Mouse (Mus musculus): Measurements from ENCODE around the gene Ugt1a9. TPM values are rescaled to one million over a fixed set of nuclear protein-coding genes. Genes with fewer than 3 reads are reported as not detected.

Gene Ugt1a9
- polyA plus RNA-seq, 1 experiment from 2014 or later = not detected

DNA sequence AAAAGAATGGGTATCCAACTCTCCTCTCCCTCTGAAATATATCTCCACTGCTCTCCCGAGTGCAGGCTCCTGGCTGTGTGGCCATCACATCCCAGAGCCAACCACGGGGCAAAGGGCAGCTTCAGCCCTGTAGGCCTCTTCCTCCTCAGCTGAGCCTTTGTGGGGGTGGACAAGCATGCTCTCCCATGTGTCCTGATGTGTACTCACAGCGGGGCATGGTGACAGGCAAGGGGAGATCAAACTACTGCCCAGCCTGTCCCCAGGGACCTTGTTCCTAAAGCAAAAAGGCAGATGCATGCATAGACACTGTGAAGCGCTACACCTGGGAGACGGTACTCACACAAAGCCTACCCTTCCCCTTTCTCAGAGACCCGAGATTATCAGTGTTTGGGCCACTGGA is 189.5 kb downstream of the Ugt1a9 start:
- H3K4me2 ChIP-seq (ENCODE audit: low read depth, low read length) = no peak overlapping the region
- no peaks in the 10 kb centered on the region for H3K27me3 ChIP-seq (ENCODE audit: control insufficient read depth, insufficient read depth, low read depth, low read length)
- ATAC-seq (ENCODE audit: low read depth) = peak; percentile 4
- no peak overlapping the region for H3K27ac ChIP-seq (ENCODE audit: low read length)
- 77% methylated on average over 6 of the region's 6 CpGs for WGBS
- H3K4me1 ChIP-seq (replicated peaks; ENCODE audit: control insufficient read depth, insufficient read depth, low read length) = no peaks in the 10 kb centered on the region
- peaks cover 56% of the 10 kb centered on the region for H3K36me3 ChIP-seq (ENCODE audit: control insufficient read depth, insufficient read depth, low read length)
- H3K9me3 ChIP-seq (ENCODE audit: control insufficient read depth, low read length) = peaks cover 4% of the 10 kb centered on the region; the same call in 1 of the 2 replicates
- no peak overlapping the region for H3K9ac ChIP-seq (ENCODE audit: low read length)
- no peak overlapping the region for H3K4me3 ChIP-seq (ENCODE audit: low read length)

DNA sequence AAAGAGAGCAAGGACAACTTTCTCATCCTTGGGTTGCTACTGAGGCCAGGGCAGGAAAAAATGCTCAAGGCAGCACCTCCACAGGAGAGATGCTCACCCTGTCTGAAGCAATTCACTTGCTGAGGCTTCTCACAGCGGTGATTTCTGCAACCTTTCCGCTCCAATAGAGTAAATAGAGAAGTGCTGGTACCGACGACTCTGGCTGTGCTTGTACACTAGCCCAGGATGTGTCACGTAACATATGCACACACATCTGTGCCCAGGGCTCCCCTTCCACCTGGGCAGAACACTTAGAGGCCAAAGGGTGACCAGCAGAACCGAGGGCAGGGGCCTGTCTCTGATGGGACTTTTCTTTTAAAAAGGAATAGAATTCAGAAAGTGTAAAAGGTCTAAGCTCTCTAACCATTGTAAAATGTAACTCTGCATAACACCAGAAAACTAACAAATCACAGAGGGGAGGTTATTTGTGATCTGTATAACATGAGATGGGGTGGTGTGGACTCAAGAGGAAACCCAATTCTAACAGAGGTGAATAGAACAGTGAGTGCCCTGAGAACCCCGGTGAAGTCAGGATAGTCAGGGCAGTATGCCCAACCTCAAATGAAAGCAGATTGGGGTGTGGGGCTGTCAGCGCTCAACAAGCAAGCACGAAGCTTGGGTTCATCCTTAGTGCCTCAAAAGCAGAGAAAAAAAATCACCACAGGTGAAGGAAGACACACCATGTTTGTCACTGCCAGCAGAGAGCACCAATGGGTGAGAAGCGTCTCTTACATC is 190.2 kb downstream of the Ugt1a9 start:
- H3K9me3 ChIP-seq (ENCODE audit: control insufficient read depth, low read length) = no peaks in the 10 kb centered on the region; the same call in 1 of the 2 replicates
- no peak overlapping the region for H3K4me2 ChIP-seq (ENCODE audit: low read depth, low read length)
- no peak for ATAC-seq (ENCODE audit: low read depth)
- no peak overlapping the region for H3K27ac ChIP-seq (ENCODE audit: low read length)
- H3K4me1 ChIP-seq (replicated peaks; ENCODE audit: control insufficient read depth, insufficient read depth, low read length) = no peaks in the 10 kb centered on the region
- H3K36me3 ChIP-seq (ENCODE audit: control insufficient read depth, insufficient read depth, low read length) = peaks cover 63% of the 10 kb centered on the region
- whole genome bisulfite sequencing = 77% methylated on average over 10 of the region's 10 CpGs
- H3K9ac ChIP-seq (ENCODE audit: low read length) = no peak overlapping the region
- no peak overlapping the region for H3K4me3 ChIP-seq (ENCODE audit: low read length)
- H3K27me3 ChIP-seq (ENCODE audit: control insufficient read depth, insufficient read depth, low read depth, low read length) = no peaks in the 10 kb centered on the region

DNA sequence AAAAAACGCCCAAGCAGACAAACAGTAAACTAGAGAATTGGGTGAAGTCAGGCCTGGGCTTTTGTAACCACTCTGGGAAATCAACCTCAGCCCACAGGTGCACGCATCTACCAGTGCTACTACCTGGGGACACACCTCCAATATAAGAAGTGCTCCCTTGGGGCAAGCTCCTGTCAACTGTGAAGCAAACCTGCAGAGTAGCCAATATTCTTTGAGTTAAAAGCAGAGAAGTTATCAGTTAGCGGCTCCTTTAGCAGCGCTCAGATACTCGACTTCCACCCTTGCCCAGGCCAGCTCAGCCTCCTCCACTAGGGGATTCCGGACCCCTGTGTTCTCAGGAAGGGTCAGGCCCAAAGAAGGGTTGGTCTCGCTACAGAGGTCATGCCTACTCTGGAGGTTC is 191.1 kb downstream of the Ugt1a9 start:
- H3K27me3 ChIP-seq (ENCODE audit: control insufficient read depth, insufficient read depth, low read depth, low read length) = no peaks in the 10 kb centered on the region
- no peak overlapping the region for H3K27ac ChIP-seq (ENCODE audit: low read length)
- H3K4me2 ChIP-seq (ENCODE audit: low read depth, low read length) = no peak overlapping the region
- WGBS = 82% methylated on average over 7 of the region's 7 CpGs
- no peak overlapping the region for H3K9ac ChIP-seq (ENCODE audit: low read length)
- no peaks in the 10 kb centered on the region for H3K9me3 ChIP-seq (ENCODE audit: control insufficient read depth, low read length)
- no peak overlapping the region for H3K4me3 ChIP-seq (ENCODE audit: low read length)
- H3K4me1 ChIP-seq (replicated peaks; ENCODE audit: control insufficient read depth, insufficient read depth, low read length) = no peaks in the 10 kb centered on the region
- ATAC-seq (ENCODE audit: low read depth) = no peak
- H3K36me3 ChIP-seq (ENCODE audit: control insufficient read depth, insufficient read depth, low read length) = peaks cover 72% of the 10 kb centered on the region

DNA sequence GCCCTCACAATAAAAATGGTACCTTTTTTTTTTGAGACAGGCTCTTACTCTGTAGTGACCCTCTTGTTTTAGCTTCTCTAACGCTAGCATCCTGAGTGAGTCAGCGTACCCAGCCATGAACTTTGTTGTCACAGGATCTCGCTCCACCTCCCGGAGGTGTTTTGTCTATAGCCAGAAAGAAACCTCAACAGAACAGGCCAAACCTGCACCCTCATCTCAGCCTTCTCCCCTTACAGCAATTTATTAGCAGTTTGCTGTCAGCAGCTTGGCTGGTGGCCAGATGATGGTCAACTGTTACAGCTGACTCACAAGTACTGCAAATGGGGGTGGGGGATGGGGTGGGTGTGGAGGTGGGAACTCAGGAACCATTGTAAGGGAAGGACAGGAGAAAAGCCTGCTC is 191.7 kb downstream of the Ugt1a9 start:
- Histone ChIP-seq H3K9ac (ENCODE audit: low read length) (no peak overlapping the region), H3K4me1 (replicated peaks; ENCODE audit: control insufficient read depth, insufficient read depth, low read length) (no peaks in the 10 kb centered on the region), H3K27ac (ENCODE audit: low read length) (no peak overlapping the region), H3K9me3 (ENCODE audit: control insufficient read depth, low read length) (no peaks in the 10 kb centered on the region), H3K4me3 (ENCODE audit: low read length) (no peak overlapping the region), H3K4me2 (ENCODE audit: low read depth, low read length) (no peak overlapping the region), H3K36me3 (ENCODE audit: control insufficient read depth, insufficient read depth, low read length) (peaks cover 78% of the 10 kb centered on the region), H3K27me3 (ENCODE audit: control insufficient read depth, insufficient read depth, low read depth, low read length) (no peaks in the 10 kb centered on the region)
- 68% methylated on average over 4 of the region's 4 CpGs for WGBS
- peak; percentile 1; the same call in 1 of the 2 replicates for ATAC-seq (ENCODE audit: low read depth)

DNA sequence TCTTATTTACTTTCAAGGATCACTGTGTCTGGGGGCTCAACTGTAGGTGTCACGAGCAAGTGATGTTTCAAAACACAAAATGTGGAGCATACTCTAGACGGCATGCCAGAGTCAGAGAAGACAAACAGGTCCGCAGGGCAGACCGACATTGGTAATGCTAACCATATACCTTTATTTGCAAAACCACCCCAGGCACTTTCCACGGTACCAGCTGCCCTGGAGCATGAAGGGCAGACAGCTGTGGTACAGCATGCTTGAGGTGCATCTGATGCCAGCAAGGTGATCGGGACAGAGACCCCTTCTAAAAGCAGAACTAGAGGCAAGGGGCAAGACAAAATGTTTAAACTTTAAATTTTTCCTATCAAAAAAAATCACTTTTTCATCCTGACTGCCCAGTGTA is 192.4 kb downstream of the Ugt1a9 start:
- H3K27me3 ChIP-seq (ENCODE audit: control insufficient read depth, insufficient read depth, low read depth, low read length) = no peaks in the 10 kb centered on the region
- H3K4me3 ChIP-seq (ENCODE audit: low read length) = no peak overlapping the region
- H3K4me1 ChIP-seq (replicated peaks; ENCODE audit: control insufficient read depth, insufficient read depth, low read length) = no peaks in the 10 kb centered on the region
- H3K36me3 ChIP-seq (ENCODE audit: control insufficient read depth, insufficient read depth, low read length) = peaks cover 85% of the 10 kb centered on the region
- H3K4me2 ChIP-seq (ENCODE audit: low read depth, low read length) = no peak overlapping the region
- H3K9me3 ChIP-seq (ENCODE audit: control insufficient read depth, low read length) = no peaks in the 10 kb centered on the region
- no peak overlapping the region for H3K9ac ChIP-seq (ENCODE audit: low read length)
- WGBS = 73% methylated on average over 6 of the region's 6 CpGs
- no peak overlapping the region for H3K27ac ChIP-seq (ENCODE audit: low read length)
- no peak for ATAC-seq (ENCODE audit: low read depth)

DNA sequence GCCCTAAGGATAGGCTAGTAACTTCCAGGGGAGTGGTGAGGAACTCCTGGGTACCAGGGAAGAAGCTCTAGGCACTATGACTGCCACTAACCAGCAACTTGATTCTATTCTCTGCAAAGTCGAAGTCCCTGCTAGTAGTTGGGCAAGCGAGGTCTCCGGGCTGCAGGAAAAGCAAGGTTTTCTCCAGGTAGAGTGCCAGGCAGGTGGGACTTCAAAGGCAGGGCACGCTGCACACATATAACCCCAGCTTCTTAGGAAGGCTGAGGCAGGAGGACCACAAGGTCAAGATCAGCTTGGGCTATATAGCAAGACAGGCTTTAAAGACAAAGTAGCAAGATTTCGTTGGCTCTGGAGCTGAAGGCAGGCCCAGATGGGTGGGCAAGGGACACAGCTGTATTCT is 193.2 kb downstream of the Ugt1a9 start:
- H3K4me3 ChIP-seq (ENCODE audit: low read length) = no peak overlapping the region
- peaks cover 93% of the 10 kb centered on the region for H3K36me3 ChIP-seq (ENCODE audit: control insufficient read depth, insufficient read depth, low read length)
- no peaks in the 10 kb centered on the region for H3K4me1 ChIP-seq (replicated peaks; ENCODE audit: control insufficient read depth, insufficient read depth, low read length)
- H3K4me2 ChIP-seq (ENCODE audit: low read depth, low read length) = no peak overlapping the region
- H3K27me3 ChIP-seq (ENCODE audit: control insufficient read depth, insufficient read depth, low read depth, low read length) = no peaks in the 10 kb centered on the region
- 90% methylated on average over 5 of the region's 5 CpGs for WGBS
- H3K9ac ChIP-seq (ENCODE audit: low read length) = no peak overlapping the region
- H3K9me3 ChIP-seq (ENCODE audit: control insufficient read depth, low read length) = no peaks in the 10 kb centered on the region
- ATAC-seq (ENCODE audit: low read depth) = no peak
- H3K27ac ChIP-seq (ENCODE audit: low read length) = no peak overlapping the region

DNA sequence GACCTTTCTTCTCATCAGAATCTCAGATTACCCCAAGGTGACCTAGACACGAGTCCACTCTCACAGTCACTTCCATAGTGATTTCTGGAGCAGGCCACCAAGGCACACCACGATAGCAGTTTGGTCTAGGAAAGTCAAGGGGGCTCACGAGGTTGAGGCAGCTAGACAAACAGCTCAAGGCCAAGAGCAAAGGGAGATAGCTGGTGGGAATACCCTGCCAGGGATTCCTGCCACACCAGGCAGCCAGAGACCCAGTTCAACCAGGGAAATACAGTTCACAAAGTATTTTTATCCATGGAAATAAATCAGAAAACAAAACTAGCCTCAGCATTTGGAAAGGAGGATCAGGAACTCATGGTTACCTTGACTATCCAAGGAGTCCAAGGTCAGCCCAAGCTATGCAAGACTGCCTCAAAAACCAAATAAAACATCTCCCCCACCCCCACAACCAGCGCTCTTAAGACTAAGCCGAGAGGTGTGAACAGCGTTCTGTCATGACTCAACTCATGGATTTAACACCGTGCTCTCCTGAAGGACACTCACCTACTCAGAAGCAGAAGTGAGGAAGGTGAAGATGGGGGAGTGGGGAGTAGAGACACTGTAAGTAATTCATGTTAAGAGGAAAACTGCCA is 193.8 kb downstream of the Ugt1a9 start:
- H3K4me2 ChIP-seq (ENCODE audit: low read depth, low read length) = no peak overlapping the region
- 80% methylated on average over 7 of the region's 7 CpGs for WGBS
- H3K27ac ChIP-seq (ENCODE audit: low read length) = no peak overlapping the region
- H3K36me3 ChIP-seq (ENCODE audit: control insufficient read depth, insufficient read depth, low read length) = peaks cover 99% of the 10 kb centered on the region
- no peak overlapping the region for H3K9ac ChIP-seq (ENCODE audit: low read length)
- no peaks in the 10 kb centered on the region for H3K27me3 ChIP-seq (ENCODE audit: control insufficient read depth, insufficient read depth, low read depth, low read length)
- H3K4me3 ChIP-seq (ENCODE audit: low read length) = no peak overlapping the region
- no peaks in the 10 kb centered on the region for H3K4me1 ChIP-seq (replicated peaks; ENCODE audit: control insufficient read depth, insufficient read depth, low read length)
- no peak for ATAC-seq (ENCODE audit: low read depth)
- H3K9me3 ChIP-seq (ENCODE audit: control insufficient read depth, low read length) = no peaks in the 10 kb centered on the region

DNA sequence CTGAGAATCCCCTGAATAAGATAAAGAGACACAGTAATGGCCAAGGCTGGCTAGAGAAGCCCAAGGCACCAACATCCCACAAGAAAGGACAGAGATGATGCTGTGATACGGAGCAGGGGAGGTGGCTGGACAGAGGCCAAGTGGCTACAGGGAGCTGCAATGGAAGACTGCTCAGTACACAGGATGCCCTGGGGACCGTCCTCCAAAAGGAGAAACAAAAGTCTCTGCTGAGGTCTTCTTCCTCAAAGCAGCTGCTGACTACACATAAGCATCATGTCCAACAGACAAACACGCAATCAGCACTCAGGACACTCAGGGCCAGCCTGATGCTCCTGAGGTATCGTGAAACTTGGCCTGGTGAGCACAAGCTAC is 194.3 kb downstream of the Ugt1a9 start:
- ATAC-seq (ENCODE audit: low read depth) = no peak
- Histone ChIP-seq H3K4me3 (ENCODE audit: low read length) (no peak overlapping the region), H3K4me1 (replicated peaks; ENCODE audit: control insufficient read depth, insufficient read depth, low read length) (no peaks in the 10 kb centered on the region)

DNA sequence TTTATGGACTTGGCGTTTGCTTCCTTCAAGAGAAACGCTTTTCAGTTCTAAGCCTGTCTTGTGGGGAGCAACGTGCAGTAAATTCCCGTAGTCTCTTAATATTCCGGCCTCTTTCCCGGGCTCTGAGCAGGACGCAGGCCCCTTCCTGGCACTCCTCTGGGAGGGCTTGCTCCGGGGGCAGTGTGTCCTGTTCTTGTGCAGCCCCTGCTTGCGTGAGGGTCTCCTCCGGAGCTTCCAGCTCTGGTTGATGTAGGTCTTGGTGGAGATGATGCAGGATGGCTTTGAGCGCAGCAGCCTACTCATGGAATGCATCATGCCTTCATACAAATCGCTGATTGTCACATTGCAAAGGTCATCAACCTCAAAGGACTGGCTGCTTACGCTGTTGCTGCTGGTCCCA is 195.5 kb downstream of the Ugt1a9 start:
- Histone ChIP-seq H3K27ac (ENCODE audit: low read length) (no peak overlapping the region), H3K4me1 (replicated peaks; ENCODE audit: control insufficient read depth, insufficient read depth, low read length) (no peaks in the 10 kb centered on the region), H3K36me3 (ENCODE audit: control insufficient read depth, insufficient read depth, low read length) (peaks cover 89% of the 10 kb centered on the region), H3K9me3 (ENCODE audit: control insufficient read depth, low read length) (no peaks in the 10 kb centered on the region), H3K4me2 (ENCODE audit: low read depth, low read length) (no peak overlapping the region), H3K4me3 (ENCODE audit: low read length) (no peak overlapping the region), H3K9ac (ENCODE audit: low read length) (no peak overlapping the region), H3K27me3 (ENCODE audit: control insufficient read depth, insufficient read depth, low read depth, low read length) (no peaks in the 10 kb centered on the region)
- 88% methylated on average over 13 of the region's 13 CpGs for WGBS
- no peak for ATAC-seq (ENCODE audit: low read depth)

More for the DNA sequence above, 194.3 kb downstream of the Ugt1a9 start:
- Histone ChIP-seq H3K9me3 (ENCODE audit: control insufficient read depth, low read length) (no peaks in the 10 kb centered on the region), H3K4me2 (ENCODE audit: low read depth, low read length) (no peak overlapping the region), H3K36me3 (ENCODE audit: control insufficient read depth, insufficient read depth, low read length) (peaks cover 100% of the 10 kb centered on the region), H3K9ac (ENCODE audit: low read length) (no peak overlapping the region), H3K27ac (ENCODE audit: low read length) (no peak overlapping the region), H3K27me3 (ENCODE audit: control insufficient read depth, insufficient read depth, low read depth, low read length) (no peaks in the 10 kb centered on the region)
- 77% methylated on average over 4 of the region's 4 CpGs for WGBS
